Mouse (Mus musculus) erythroblast, embryonic 14.5 days (primary cell): ENCODE results near the gene Trmt13.

Experiments used
- GATA1 ChIP-seq: IDR thresholded peaks from 2 replicates; pipeline ENCODE4 v1.6.1; 2012; ENCODE audit warnings: low read length, inconsistent platforms, mixed read lengths
- TAL1 ChIP-seq: IDR thresholded peaks from 3 replicates; pipeline ENCODE4 v1.6.1; 2012; ENCODE audit warnings: low read length, inconsistent platforms, mixed read lengths

DNA sequence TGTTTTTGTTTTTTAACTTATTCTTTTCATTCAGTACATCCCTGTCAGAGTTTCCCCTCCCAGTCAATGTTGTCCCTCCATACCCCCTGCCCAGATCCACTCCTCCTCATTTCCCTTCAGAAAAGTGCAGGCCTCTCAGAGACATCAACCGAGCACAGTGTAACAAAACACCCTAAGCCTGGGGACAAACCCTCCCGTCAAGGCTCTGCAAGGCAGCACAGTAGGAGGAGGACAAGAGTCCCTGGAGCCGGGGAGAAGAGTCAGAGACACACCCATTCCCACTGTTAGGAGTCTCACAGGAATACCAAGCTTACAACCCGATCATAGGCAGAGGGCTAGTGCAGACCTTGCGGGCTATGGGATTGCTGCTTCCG lies 77.2 kb downstream of the Trmt13 start:
- TF ChIP-seq TAL1 (no peak), GATA1 (no peak)
